Mouse (Mus musculus): ENCODE data around the gene Pdzd2.
"Not testable (repeated sequence)": the region's sequence is repeated elsewhere in the genome, so short reads cannot be mapped to it uniquely, and the experiment has no call there.

The Pdzd2 gene

DNA sequence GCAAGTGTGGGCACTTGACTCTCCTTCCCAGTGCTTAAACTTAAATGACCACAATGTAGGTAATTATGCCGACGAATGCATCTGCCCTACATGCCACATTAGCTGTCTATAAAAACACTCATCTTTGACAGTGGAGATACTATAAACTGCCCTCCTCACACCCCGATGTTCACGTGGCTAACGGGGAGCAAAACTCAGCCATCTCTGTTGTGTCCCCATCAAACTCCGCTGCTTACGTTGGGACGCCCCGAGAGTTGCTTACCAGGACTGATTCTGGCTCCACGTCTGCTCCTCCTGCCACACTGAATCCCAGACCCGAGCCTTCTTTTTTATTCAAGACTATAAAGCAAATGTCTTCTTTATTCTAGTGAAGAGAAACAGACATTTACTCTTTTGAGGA lies 371.4 kb downstream of the Pdzd2 start:
- no peak for DNase-seq

DNA sequence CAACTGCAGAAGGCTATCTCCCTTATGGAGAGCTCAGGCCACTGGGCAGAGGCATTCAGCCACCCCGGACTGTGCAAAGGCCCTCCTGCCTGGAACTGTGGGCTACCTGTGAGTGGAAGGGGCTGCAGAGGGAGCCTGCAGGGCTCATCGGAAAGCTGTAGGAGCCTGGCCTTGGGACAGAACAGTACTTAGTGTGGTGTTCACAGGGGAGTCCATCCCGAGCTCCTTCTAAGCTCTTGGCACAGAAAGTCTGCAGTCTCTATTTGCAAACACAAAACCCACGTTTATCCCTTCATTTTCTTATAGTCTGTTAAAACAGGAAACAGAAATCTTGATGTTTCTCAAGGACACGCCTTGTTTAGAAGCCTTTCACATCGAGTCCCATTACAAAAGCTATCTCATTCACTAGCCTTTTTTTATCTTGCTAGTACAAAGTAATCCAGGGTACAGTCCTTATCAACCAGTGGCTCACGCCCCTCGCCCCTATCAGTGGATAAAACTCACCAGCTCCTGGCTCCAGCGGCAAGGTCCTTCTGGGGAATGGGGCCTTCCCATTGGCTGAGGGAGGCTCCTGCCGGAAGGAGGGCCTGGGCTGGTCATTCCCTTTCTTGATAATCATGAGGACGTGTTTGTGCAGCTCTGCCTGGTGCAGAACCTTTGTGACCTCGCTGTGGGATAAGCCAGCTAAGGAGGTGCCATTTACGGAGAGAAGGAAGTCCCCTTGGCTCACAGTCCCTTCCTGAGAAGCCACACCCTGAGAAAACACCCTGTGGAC lies 372.2 kb downstream of the Pdzd2 start:
- DNase-seq: no peak

DNA sequence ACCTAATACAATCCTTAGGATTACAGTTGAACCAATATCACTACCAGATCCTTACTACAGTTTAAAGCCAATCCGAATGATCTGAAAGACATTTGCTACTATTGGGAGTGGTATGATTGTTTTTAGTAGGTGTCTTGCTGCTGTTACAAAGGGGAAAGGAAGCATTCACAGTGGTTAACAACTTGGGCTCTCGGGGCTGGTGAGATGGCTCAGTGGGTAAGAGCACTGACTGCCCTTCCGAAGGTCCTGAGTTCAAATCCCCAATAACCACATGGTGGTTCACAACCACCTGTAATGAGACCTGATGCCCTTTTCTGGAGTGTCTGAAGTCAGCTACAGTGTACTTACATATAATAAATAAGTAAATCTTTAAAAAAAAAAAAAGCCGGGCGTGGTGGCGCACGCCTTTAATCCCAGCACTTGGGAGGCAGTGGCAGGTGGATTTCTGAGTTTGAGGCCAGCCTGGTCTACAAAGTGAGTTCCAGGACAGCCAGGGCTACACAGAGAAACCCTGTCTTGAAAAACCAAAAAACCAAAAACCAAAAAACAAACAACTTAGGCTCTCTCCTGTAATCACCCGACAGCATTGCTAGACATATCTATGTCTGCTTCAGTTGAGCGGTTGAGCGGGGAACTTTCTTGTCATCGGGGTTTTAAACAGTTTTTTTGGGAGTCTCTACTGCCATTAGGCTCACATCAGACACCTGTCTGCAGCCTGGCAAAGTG lies 373.0 kb downstream of the Pdzd2 start:
- not testable (repeated sequence) for DNase-seq

DNA sequence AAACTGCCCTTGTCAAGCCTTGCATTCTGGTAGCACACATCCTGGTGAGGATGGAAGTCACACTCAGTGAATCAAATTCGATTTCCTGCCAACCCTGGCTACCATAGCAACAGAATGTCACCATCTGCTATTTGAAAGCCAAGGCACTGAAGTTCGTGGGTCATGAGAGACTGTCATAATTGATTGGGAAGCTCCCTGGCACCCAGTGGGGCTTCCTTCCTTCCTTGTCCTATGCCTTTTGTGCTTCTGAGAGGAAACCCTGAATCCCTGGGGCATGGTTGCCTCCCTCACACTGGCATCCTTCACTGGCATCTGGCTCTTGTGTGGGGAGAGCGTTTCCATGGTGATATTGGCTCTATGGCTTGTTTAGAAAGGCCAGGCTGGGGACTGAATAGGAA lies 373.7 kb downstream of the Pdzd2 start:
- no peak for DNase-seq

DNA sequence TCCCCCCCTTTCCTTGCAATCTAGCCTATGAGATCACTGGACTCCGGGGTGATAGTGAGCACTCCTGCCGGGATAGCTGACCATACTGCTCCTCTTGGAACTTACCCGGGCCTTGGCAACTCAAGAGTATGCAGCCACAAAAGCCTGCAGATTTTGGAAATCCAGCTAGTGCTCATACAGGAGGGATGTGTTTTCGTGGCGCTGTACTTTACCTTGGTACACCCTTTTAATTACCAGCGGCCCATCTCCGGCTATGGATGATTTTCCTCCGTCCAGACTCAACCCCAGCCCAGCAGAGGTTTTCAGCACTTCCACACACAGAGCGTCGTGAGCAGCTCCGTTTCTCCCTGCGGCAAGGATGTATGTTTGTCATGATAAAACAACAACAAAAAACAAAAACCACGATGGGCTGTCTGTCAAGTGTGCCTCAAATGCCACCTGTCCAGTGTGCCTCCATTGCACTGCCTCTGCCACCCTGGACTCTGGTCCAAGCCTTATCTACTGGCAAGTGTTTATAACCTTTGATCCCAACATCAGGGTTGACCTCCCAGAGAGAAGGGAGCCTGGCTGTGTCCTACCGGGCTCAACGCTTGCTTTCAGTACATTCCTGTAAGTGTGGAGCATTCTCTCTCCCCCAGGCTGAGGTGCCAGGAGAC lies 374.2 kb downstream of the Pdzd2 start:
- no peak for DNase-seq

DNA sequence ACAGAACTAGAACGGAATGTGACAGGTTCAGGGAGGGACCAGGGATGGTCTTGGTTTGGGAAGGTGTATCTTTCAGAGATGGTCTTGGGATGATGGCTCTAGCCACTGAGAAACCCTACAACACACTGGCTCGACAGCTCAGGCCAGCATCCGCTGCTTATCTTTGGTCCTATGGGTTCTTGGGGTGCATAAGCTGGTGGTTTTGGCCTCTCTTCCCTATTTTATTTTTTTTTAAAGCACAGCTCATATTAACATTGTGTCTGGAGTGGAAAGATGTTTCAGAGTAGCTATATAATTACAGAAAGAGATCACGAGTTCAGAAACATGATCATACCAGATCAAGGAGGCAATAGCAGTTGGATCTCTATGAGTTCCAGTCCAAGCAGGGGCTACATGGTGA lies 375.6 kb downstream of the Pdzd2 start:
- no peak for DNase-seq

DNA sequence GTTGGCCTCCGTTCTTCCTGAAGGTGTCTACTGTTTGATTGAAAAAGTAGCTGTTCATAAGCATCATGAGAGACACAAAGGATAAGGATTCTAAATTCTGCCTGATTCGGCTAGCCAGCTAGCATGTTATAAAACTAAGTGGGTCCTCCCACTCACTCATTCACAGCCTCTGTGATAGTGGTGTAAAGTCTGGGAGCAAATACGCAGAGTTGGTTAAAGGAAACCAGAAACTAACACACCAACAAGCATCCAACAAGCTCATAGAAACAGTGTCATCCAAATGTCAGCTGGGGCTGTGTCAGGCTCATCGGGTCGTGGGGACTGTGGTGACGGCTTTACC lies 377.1 kb downstream of the Pdzd2 start:
- no peak for DNase-seq

DNA sequence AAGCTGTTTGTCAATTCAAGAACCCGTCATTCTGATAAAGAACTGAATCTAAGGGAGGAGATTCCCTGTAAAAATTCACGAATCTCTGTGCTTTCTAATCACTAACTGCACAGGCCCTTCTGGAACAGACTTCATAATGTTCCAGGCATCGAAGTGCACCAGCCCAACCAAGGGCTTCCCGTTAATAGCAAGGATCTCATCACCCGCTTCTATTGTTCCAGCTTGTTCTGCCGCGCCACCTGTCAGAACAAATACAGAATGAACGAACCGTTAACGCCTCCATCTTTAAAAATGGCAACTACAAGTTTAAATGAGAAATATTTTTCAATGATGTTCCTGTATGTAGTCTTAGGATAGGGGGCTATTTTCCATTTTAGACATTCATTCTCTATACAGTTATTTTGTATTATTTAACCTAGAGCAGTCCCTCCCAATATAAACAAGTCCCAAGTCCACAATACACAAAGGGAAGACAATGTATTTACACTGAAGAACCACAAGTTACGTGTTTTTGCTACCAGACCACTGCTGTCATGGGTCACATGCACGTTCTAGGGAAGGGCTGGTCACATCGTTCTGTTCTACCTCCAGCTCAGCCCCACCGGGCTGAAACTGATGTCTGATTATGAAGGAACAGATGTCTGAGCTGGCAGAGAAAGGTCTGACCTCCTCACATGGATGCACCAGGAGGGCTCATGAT lies 377.6 kb downstream of the Pdzd2 start:
- DNase-seq: no peak

DNA sequence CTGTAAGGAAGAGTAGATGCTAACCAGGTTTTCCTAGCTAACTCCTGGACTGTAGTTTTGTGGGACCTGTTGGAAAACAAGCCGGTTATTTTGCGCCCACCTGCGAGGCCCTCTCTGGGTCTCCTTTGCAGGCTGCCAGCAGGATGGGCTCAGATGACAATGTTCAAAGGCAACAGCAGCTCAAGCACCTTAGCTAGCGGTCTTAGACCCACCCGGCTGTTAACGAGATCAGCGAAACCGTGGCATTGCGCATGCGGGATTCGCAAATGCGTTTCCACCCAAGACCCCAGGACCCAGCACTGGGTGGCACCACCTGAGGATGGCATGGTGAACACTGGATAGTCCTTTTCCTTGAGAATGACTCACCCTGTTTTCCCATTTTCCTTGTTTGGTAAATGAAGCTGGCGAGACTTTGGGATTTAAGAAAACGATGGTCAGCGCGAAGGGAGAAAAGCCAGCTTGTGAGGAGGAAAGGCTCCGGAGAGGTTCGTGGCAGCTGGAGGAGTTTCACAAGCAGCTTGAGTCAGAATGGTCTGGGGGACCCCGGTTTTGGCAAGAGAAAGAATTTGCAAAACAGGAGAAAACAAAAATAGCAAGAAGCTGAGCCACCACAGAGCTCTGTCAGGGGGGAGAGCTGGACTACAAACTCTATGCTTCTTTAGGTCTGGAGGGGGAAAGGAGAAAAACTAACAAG lies 379.1 kb downstream of the Pdzd2 start:
- no peak for DNase-seq

DNA sequence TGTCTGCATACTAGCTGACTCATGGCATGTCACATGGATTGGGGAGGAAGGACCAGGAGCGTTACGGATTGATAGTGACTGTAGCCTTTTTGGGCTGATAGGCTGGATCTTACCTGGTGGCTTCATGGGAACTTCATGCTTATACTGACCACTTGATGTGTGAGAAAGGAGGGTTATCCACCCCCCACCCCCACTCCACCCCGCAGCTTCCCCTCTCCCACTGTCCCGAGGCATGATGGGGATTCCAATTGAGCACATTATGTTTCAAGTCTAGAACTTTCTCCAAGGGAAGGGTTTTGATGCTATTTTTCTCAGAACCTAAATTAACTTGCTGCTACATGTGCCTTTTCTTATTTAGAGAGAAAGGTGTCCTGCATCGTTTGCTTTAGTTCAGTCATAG lies 381.3 kb downstream of the Pdzd2 start:
- no peak for DNase-seq

DNA sequence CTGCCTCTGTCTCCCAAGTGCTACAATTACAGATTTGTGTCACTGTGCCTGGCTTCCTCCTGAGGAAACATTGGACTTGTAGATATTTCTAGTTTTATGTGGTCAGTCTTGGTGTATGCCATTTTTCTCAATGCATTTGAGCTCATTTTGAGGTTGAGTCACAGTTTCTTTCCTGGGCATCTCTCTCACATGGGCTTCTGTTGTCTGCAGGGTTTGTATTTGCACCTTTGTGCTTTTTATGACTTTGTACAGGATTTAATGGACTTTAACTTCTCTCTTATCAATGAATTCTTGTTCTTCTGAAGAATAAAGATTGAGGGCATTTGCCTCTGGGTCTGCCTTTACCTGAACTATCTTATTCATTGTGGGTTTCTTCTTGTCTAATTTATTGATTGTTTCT lies 382.3 kb downstream of the Pdzd2 start:
- no peak for DNase-seq

DNA sequence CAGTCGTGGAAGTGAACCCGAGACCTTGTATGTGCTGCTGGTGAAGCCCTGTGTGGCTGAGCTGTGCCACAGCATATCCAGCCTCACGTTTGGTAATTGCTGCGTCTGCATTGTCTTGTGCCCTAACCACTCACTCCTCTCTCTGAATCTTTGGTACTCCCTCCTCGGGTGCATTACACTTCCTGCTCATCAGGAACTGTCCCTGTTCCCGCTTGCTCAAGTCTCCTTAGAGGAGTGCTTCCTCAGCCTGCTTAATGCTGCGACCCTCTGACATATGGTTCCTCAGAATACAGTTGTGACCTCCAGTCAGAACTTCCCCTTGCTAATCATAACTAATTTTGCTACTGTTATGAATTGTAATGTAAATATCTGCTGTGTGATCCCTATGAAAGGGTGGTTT lies 383.8 kb downstream of the Pdzd2 start:
- no peak for DNase-seq

DNA sequence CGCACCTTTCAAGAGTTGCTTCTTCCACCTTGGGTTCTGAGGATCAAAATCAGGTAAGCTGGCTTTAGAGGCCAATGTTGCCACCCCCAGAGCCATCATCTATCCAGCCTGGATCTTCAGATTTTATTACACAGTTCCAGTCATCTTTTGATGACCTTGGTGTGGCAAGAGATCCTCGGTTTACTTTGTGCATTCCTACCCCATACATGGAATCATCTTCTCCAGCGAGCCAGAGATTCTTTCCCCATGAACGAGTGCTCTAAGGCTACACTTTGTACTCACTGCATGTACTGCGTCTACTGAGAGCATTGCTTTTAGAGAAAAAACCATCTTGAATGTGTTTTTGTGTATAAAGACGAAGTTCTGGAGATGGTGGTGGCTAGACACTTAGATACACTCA lies 384.5 kb downstream of the Pdzd2 start:
- no peak for DNase-seq

DNA sequence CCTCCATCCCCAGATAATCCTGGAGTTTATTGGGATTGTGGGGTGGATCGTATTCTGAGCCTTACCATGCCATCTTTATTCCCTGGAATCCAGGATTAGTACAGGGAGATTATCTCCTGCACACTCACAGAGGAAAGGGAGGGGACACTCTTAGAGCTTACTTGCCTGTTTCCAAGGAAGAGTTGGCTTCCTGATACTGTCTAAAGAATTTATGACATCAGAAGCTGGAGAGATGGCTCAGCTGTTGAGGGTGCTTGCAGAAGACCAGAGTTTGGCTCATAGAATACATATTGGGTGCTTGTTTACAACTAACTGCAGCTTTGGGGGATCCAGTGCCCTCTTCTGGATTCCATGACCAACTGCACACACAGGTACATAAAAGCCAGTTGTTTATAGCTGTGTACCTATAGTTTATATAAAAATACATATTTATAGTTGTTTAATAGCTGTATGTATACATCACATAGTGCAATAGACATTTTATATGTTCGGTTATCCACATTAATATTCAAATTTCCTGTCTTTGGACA lies 385.4 kb downstream of the Pdzd2 start:
- no peak for DNase-seq

DNA sequence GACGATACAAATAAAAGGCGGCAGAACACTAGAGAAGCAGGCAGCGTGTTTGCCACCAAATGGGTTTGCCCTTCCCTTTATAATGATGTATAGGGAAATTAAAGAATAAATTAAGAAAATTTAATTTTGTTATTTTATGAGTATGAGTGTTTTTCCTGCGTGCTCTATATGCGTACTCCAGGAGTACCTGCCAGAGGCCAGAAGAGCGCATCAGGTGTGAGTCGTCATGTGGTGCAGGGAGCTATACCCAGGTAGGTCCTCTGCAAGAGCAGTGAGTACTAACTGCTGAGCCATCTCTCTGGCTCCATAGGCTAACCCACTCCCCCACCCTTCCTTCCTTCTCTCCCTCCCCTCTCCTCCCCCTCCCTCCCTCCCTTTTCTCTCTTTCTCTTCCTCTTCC lies 388.3 kb downstream of the Pdzd2 start:
- DNase-seq: no peak

DNA sequence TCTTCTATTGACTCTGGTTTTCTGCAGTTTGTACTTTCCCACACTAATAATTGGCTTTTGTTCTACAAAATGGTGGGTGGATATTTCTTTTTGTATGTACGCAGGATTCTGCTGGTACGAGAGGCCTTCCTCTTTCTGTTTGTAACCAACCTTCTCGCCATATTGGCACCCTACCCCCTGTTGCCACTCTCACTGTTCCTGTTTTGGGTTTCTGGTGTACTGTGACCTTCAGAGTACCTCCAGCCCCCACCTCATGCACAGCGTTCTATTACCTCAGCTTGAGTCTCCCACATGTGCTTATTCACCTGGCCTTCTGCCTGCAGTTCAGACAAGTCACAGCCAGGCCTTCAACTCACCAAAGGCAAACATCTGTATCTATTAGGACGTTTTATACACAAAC lies 389.9 kb downstream of the Pdzd2 start:
- DNase-seq: no peak

DNA sequence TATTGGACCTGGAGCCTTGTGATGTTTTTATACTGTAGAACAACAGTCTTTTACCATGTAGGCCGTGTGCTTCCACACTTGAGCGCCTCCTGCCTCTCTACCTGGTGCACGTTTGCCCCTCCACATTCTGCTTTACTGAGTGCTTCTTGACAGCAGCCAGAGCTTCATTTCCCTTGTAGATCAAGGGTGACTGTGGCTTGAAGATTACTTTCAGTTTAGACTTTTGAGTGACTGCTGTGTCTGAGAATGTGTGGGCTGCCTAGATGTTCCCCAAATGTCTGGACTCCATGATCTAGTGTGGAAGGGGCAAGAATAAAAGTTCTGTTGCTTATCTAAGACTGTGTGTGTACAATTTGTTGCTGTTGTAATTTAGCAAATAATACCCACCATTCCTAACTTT lies 390.8 kb downstream of the Pdzd2 start:
- no peak for DNase-seq

DNA sequence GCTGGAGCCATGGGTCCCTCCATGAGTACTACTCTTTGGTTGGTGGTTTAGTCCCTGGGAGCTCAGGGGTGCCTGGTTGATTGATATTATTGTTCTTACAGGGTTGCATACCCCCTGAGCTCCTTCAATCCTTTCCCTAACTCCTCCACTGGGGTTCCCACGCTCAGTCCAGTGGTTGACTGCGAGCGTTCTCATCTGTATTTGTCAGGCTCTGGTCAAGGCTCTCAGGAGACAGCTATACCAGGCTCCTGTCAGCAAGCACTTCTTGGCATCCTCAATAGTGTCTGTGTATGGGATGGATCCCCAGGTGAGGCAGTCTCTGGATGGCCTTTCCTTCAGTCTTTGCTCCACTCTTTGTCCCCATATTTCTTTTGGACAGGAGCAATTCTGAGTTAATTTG lies 392.8 kb downstream of the Pdzd2 start:
- DNase-seq: no peak

DNA sequence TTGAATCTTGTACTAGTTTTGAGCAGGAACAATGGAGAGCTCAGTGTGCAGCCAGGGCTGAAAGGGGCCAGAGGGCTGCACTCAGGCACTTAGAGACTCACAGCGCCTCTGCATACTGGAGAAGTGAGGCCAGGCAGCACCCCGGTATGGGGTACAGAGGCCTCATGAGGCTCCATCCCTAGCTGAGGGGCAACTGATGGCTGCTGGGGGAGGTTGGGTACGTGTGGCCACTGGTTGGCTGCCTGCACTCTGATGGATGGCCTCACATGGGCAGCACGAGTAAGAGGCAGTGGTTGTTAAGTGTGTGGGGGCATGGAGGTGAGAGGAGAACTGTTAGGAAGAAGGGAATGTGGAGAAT lies 398.3 kb downstream of the Pdzd2 start:
- DNase-seq: no peak

DNA sequence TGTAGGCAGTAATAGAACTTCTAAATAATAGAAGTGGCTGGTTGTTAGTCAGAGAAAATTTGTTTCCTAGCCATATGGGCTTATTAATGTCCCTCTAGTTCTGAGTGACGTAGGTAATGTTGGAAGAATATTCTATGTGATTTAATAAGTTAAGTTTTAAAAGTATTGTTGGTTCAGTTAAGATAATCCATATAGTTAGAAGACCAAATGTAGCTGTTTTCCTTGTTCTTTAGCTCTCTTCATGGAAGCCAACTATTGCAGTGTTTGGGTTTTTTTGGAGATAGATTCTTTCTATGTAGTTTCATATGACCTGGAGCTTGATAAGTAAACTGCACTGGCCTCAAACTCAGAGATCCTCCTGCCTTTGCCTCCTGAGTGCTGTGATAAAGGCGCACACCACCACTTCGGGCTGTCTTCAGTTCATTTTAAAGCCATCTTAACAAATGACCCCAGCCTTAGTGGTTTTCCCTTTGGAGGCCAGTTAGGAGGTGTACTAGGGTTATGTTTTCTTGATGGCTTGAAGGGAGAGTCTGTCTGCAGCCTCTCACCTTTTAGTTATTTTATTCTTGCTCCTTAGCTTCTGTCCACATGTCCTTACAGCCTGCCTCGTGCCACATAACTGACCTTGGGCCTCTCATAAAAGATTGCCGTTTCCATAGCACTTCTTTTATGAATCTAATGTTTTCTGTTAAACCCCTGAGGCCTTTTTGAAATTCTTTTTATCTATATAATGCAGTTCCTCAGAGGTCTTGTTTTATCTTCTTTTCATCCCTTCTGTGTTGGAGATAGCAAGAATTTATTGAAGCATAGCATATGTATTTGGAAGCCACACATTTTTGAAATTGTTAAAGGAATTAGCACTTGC lies 399.0 kb downstream of the Pdzd2 start:
- DNase-seq: no peak

DNA sequence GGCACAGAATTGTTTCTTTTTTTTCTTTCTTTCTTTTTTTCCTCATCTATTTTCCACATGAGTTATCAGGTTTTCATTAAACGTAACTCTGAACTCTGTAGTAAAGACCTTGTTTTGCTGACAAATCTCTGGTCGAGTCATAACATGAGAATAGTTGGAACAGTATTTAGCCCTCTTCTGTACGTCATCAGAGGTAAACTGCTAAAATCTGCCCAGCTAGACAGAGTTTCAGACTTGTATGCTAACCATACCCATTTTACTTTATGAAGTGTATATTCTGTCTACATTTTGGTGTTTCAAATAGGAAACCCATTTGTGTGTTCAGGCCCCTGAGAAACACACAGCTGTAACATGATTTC lies 402.0 kb downstream of the Pdzd2 start:
- DNase-seq: no peak

Data from thymus, adult 18-20 months (tissue).